Mouse (Mus musculus) CD4-positive, CD25-positive, alpha-beta regulatory T cell, adult 2 months (primary cell): ENCODE measurements around the gene Chd1l.

ENCODE experiments used
- DNase-seq: peaks from one replicate; pipeline ENCODE4 v3.0.0-alpha.2; 2012; ENCODE audit warnings: low read depth, low spot score

The Chd1l gene

GRCm38 (mm10) chr3:97609845-97610410 is at the start of gene Chd1l:
Gene Chd1l (minus strand): TSS chr3:97610203.
- DNase-seq: peak; percentile 97

GRCm38 (mm10) chr3:97659746-97660145 is 49.7 kb upstream of the Chd1l start:
- no peak for DNase-seq

- no peak for DNase-seq
Observed at GRCm38 (mm10) chr3:97658426-97659193, 48.6 kb upstream of the Chd1l start.

GRCm38 (mm10) chr3:97657655-97658411 is 47.8 kb upstream of the Chd1l start, which contains the start of gene Prkab2:
Gene Prkab2 (plus strand): TSS chr3:97658193.
- peak; percentile 99 for DNase-seq

- DNase-seq: peak; percentile 60
Observed at GRCm38 (mm10) chr3:97654901-97655300, 44.9 kb upstream of the Chd1l start.

GRCm38 (mm10) chr3:97653781-97654180 is 43.8 kb upstream of the Chd1l start:
- DNase-seq: no peak

- no peak for DNase-seq
Observed at GRCm38 (mm10) chr3:97651604-97652003, 41.6 kb upstream of the Chd1l start.

- DNase-seq: no peak
Observed at GRCm38 (mm10) chr3:97649469-97649868, 39.5 kb upstream of the Chd1l start.

GRCm38 (mm10) chr3:97649022-97649421 is 39.0 kb upstream of the Chd1l start:
- no peak for DNase-seq

- no peak for DNase-seq
Observed at GRCm38 (mm10) chr3:97648518-97648917, 38.5 kb upstream of the Chd1l start.

- no peak for DNase-seq
Observed at GRCm38 (mm10) chr3:97642001-97642400, 32.0 kb upstream of the Chd1l start.

GRCm38 (mm10) chr3:97641396-97641795 is 31.4 kb upstream of the Chd1l start:
- DNase-seq: no peak

- DNase-seq: no peak
Observed at GRCm38 (mm10) chr3:97634288-97634761, 24.3 kb upstream of the Chd1l start.

GRCm38 (mm10) chr3:97633456-97633855 is 23.5 kb upstream of the Chd1l start:
- no peak for DNase-seq

- no peak for DNase-seq
Observed at GRCm38 (mm10) chr3:97631258-97631860, 21.4 kb upstream of the Chd1l start.

GRCm38 (mm10) chr3:97630746-97631145 is 20.7 kb upstream of the Chd1l start:
- DNase-seq: no peak

GRCm38 (mm10) chr3:97629941-97630340 is 19.9 kb upstream of the Chd1l start:
- DNase-seq: no peak

GRCm38 (mm10) chr3:97628391-97629001 is 18.5 kb upstream of the Chd1l start, which contains the start of gene Fmo5:
Gene Fmo5 (plus strand): TSS chr3:97628804.
- DNase-seq: peak; percentile 85

- no peak for DNase-seq
Observed at GRCm38 (mm10) chr3:97627893-97628292, 17.9 kb upstream of the Chd1l start.

- DNase-seq: no peak
Observed at GRCm38 (mm10) chr3:97624611-97625010, 14.6 kb upstream of the Chd1l start.

- no peak for DNase-seq
Observed at GRCm38 (mm10) chr3:97620657-97621056, 10.7 kb upstream of the Chd1l start.
